In the genomic region with DNA sequence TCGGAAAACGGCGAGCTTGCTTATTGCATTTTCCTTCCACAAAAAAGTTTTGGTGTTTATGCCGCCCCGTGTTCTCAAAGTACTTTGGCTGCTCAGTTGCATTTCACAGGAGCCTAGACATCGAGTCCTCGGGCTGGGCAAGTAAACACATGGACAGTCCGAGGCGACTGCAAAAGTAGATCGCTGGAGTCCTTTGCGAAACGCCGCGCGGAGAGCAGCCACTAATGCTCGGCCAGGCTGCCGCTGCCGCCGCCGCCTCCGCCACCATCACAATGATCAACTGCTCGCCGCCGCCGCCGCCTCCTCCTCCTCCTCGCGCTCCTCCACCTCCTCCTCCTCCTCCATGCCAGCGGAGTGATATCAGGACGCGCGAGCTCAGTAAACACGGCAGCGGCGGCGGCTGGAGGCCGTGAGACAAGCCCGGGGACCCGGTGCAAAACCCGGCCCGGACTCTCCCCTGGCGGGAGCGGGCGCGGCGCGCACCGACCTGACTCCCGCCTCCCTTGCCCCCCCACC, we compare ENCODE assay signal across 8 mouse cellular contexts. TPM values are rescaled to one million over a fixed set of nuclear protein-coding genes. Genes with fewer than 3 reads are reported as not detected.
DNase-seq lines count a peak whose midpoint lies in the region; ATAC-seq and TF ChIP-seq lines count a peak whose summit lies in the region.

Gene Maml3, minus strand, starts transcription at position 441 of the 516 bp plus-strand sequence.

- DNase-seq in ES-CJ7 (ENCODE audit: low read depth, low spot score) = peak; percentile 86
- peak; percentile 93 to 94 for DNase-seq in heart, postnatal 10 days
- peak; percentile 95 to 96 for DNase-seq in kidney, postnatal 4 days
- DNase-seq in liver, postnatal 0 days = peak; percentile 91
- DNase-seq in telencephalon, adult 2 months (ENCODE audit: low read depth, low spot score) = peak; percentile 63

- H3K9ac ChIP-seq in forebrain, embryonic 13.5 days = peak within 1 kb of the TSS; percentile 95
- peak within 1 kb of the TSS; percentile 79 for H3K9ac ChIP-seq in liver, postnatal 0 days (replicated peaks)
- H3K9ac ChIP-seq in neural tube, embryonic 13.5 days = peak within 1 kb of the TSS; percentile 95

- H3K27ac ChIP-seq in forebrain, embryonic 13.5 days = peak within 1 kb of the TSS; percentile 99
- H3K27ac ChIP-seq in liver, postnatal 0 days (ENCODE audit: low read depth) = peak within 1 kb of the TSS; percentile 99
- H3K27ac ChIP-seq in neural tube, embryonic 13.5 days (replicated peaks) = peak within 1 kb of the TSS; percentile 99

- under 1% methylated on average over 33 of the region's 49 CpGs for WGBS in forebrain, embryonic 13.5 days
- under 1% methylated on average over 27 of the region's 49 CpGs for WGBS in liver, postnatal 0 days (ENCODE audit: insufficient replicate concordance)
- WGBS in neural tube, embryonic 13.5 days = 0% methylated on average over 46 of the region's 49 CpGs

- peak; percentile 50 for ATAC-seq in cerebellum, adult (ENCODE audit: insufficient number of reproducible peaks, low FRiP score, low TSS enrichment)
- ATAC-seq in forebrain, embryonic 13.5 days = peak; percentile 44
- ATAC-seq in liver, postnatal 0 days = peak; percentile 58
- peak; percentile 13 for ATAC-seq in neural tube, embryonic 13.5 days (ENCODE audit: low read depth)

- H3K4me2 ChIP-seq in forebrain, embryonic 13.5 days = peak within 1 kb of the TSS; percentile 88
- peak within 1 kb of the TSS; percentile 99 for H3K4me2 ChIP-seq in liver, postnatal 0 days (ENCODE audit: low read depth, low read length)
- H3K4me2 ChIP-seq in neural tube, embryonic 13.5 days = peak within 1 kb of the TSS; percentile 83

- H3K4me1 ChIP-seq in forebrain, embryonic 13.5 days = peaks cover 19% of the 10 kb centered on the region
- H3K4me1 ChIP-seq in liver, postnatal 0 days (ENCODE audit: insufficient read depth) = peaks cover 10% of the 10 kb centered on the region
- peaks cover 25% of the 10 kb centered on the region for H3K4me1 ChIP-seq in neural tube, embryonic 13.5 days (replicated peaks)

- intact Hi-C loops in heart, postnatal 10 days (cut with DNase I) = loop anchor here (1.0 to 10.0 kb wide), 6 partner anchors 72 to 620 kb away; partner anchors contain the start of gene Rab33b

- no peaks in the 10 kb centered on the region for H3K27me3 ChIP-seq in forebrain, embryonic 13.5 days
- H3K27me3 ChIP-seq in liver, postnatal 0 days (ENCODE audit: insufficient read depth, low read length) = no peaks in the 10 kb centered on the region
- H3K27me3 ChIP-seq in neural tube, embryonic 13.5 days = no peaks in the 10 kb centered on the region

- TF ChIP-seq CTCF in liver, postnatal 0 days (IDR thresholded peaks at IDR 0.05; ENCODE audit: low read depth) = no peak

- H3K36me3 ChIP-seq in forebrain, embryonic 13.5 days (ENCODE audit: poor library complexity, severe bottlenecking) = no peaks in the 10 kb centered on the region
- H3K36me3 ChIP-seq in liver, postnatal 0 days (replicated peaks; ENCODE audit: insufficient read depth, low read length) = no peaks in the 10 kb centered on the region
- H3K36me3 ChIP-seq in neural tube, embryonic 13.5 days = no peaks in the 10 kb centered on the region

- no peak for TF ChIP-seq EP300 in liver, postnatal 0 days (IDR thresholded peaks at IDR 0.05; ENCODE audit: low read depth)

- peak within 1 kb of the TSS; percentile 86 for H3K4me3 ChIP-seq in forebrain, embryonic 13.5 days
- H3K4me3 ChIP-seq in liver, postnatal 0 days (ENCODE audit: low read depth, low read length) = peak within 1 kb of the TSS; percentile 82
- peak within 1 kb of the TSS; percentile 92 for H3K4me3 ChIP-seq in neural tube, embryonic 13.5 days

- no peaks in the 10 kb centered on the region for H3K9me3 ChIP-seq in forebrain, embryonic 13.5 days (replicated peaks)
- no peaks in the 10 kb centered on the region for H3K9me3 ChIP-seq in liver, postnatal 0 days (ENCODE audit: low read length)
- H3K9me3 ChIP-seq in neural tube, embryonic 13.5 days = no peaks in the 10 kb centered on the region

RNA-seq across cellular contexts. Expression of gene Maml3, which starts in this region (rescaled TPM):
- 5.4 and 6.5 TPM in 2 replicates for polyA plus RNA-seq in forebrain, embryonic 13.5 days (2015; fragmentation: Nextera tagmentation; extraction: Ambion mirVana)
- 1 to 10 TPM; 5.4 to 5.6 TPM for total RNA-seq in heart, postnatal 10 days (2021)
- 0.64 and 0.65 TPM in 2 replicates for polyA plus RNA-seq in liver, postnatal 0 days (2015; fragmentation: Nextera tagmentation; extraction: Ambion mirVana)
- polyA plus RNA-seq in neural tube, embryonic 13.5 days (2015; fragmentation: Nextera tagmentation; extraction: Ambion mirVana) = 8.5 and 8.6 TPM in 2 replicates

Comparison
In these comparisons a context has a peak if more than half of its experiments do, and no peak if none do; other contexts are left out.
1. Peak in every context shown above with its lines: DNase-seq, ATAC-seq, H3K4me3 ChIP-seq and H3K27ac ChIP-seq.
2. Peak in DNase-seq, ATAC-seq, H3K4me3 ChIP-seq, H3K27ac ChIP-seq, H3K9ac ChIP-seq and H3K4me2 ChIP-seq in liver, postnatal 0 days; RNA of the gene not detected or under 1 TPM.